Mouse (Mus musculus) CH12.LX (cell line): ENCODE measurements around the gene Lmna. TPM values are rescaled to one million over a fixed set of nuclear protein-coding genes. Genes with fewer than 3 reads are reported as not detected.

ENCODE experiments used
- DNase-seq: peaks from one replicate; pipeline ENCODE4 v3.0.0-alpha.2; 2013; ENCODE audit errors: extremely low read depth
- H3K27ac ChIP-seq: 2 replicates; pipeline ENCODE4 v1.5.1; 2012; ENCODE audit warnings: low read depth, mild to moderate bottlenecking, control low read depth, moderate library complexity; ENCODE audit not compliant: insufficient read depth
- H3K27me3 ChIP-seq: replicated peaks from 2 replicates; pipeline ENCODE3; 2012; ENCODE audit warnings: inconsistent platforms
- H3K36me3 ChIP-seq, 2 experiments: replicated peaks in 1 of 2; 2 replicates each; pipeline versions ENCODE3 to v1.6.1; 2012; ENCODE audit warnings: inconsistent platforms in 1 of 2, low read length in 1 of 2, mild to moderate bottlenecking in 1 of 2, mixed read lengths in 1 of 2, moderate library complexity in 1 of 2; ENCODE audit not compliant: control insufficient read depth in 1 of 2, insufficient read depth in 1 of 2
- H3K4me1 ChIP-seq, 2 experiments: 2 replicates each; pipeline ENCODE4 v1.6.1; 2012; ENCODE audit warnings: inconsistent platforms in 1 of 2, moderate library complexity in 1 of 2; ENCODE audit not compliant: insufficient read depth in 2 of 2, control insufficient read depth in 1 of 2
- H3K4me2 ChIP-seq: 2 replicates; pipeline ENCODE4 v1.6.1; 2012; ENCODE audit warnings: low read depth, mild to moderate bottlenecking, control low read depth; ENCODE audit not compliant: poor library complexity, insufficient read depth, severe bottlenecking
- H3K4me3 ChIP-seq, 3 experiments: fragments of 150-350 bp in 1 of 3; sonication (generic) in 1 of 3; replicated peaks in 1 of 3; 2 replicates each; pipeline versions ENCODE3 to v1.5.1; 2011 to 2012; ENCODE audit warnings: low read depth in 2 of 3, low read length in 2 of 3, mild to moderate bottlenecking in 2 of 3, moderate library complexity in 2 of 3, control low read depth in 1 of 3, improper control_type of control experiment in 1 of 3, inconsistent platforms in 1 of 3, mixed read lengths in 1 of 3; ENCODE audit not compliant: poor library complexity in 1 of 3
- H3K79me2 ChIP-seq: replicated peaks from 2 replicates; pipeline ENCODE4 v1.6.1; 2012; ENCODE audit warnings: mild to moderate bottlenecking, moderate library complexity; ENCODE audit not compliant: control insufficient read depth, poor library complexity, insufficient read depth, severe bottlenecking; ENCODE audit errors: extremely low read depth
- H3K9ac ChIP-seq: 2 replicates; pipeline ENCODE4 v1.6.1; 2012; ENCODE audit warnings: low read depth, mild to moderate bottlenecking, control low read depth, moderate library complexity; ENCODE audit not compliant: insufficient read depth
- H3K9me3 ChIP-seq: replicated peaks from 2 replicates; pipeline ENCODE3; 2012; ENCODE audit warnings: low read length, inconsistent platforms, mixed read lengths
- BHLHE40 ChIP-seq: IDR thresholded peaks from 2 replicates; pipeline ENCODE4 v1.6.1; 2011; ENCODE audit warnings: mild to moderate bottlenecking, low read depth, low read length, improper control_type of control experiment
- CHD1 ChIP-seq: IDR thresholded peaks from 2 replicates; pipeline ENCODE4 v1.6.1; 2012; ENCODE audit warnings: low read depth, low read length, improper control_type of control experiment, inconsistent platforms
- CHD2 ChIP-seq: IDR thresholded peaks from 2 replicates; pipeline ENCODE4 v1.6.1; 2011; ENCODE audit warnings: low read length, improper control_type of control experiment
- CTCF ChIP-seq, 2 experiments: IDR thresholded peaks in 1 of 2; conservative IDR thresholded peaks in 1 of 2; 2 replicates each; pipeline ENCODE4 v1.5.1; 2011 to 2012; ENCODE audit warnings: low read depth in 2 of 2, low read length in 2 of 2, improper control_type of control experiment in 1 of 2, inconsistent platforms in 1 of 2, mild to moderate bottlenecking in 1 of 2, moderate library complexity in 1 of 2
- E2F4 ChIP-seq: IDR thresholded peaks from 2 replicates; pipeline ENCODE4 v1.6.1; 2011; ENCODE audit warnings: low read depth, low read length, improper control_type of control experiment; ENCODE audit not compliant: insufficient replicate concordance
- ELF1 ChIP-seq: IDR thresholded peaks from 2 replicates; pipeline ENCODE4 v1.6.1; 2014; ENCODE audit warnings: low read depth, mild to moderate bottlenecking, inconsistent platforms, low read length, improper control_type of control experiment
- ETS1 ChIP-seq: conservative IDR thresholded peaks from 2 replicates; pipeline ENCODE4 v1.6.1; 2012; ENCODE audit warnings: low read depth, mild to moderate bottlenecking, inconsistent platforms, low read length, improper control_type of control experiment, moderate library complexity
- GABPA ChIP-seq: IDR thresholded peaks from 2 replicates; pipeline ENCODE4 v1.6.1; 2012; ENCODE audit warnings: low read depth, low read length, improper control_type of control experiment, inconsistent platforms; ENCODE audit not compliant: insufficient replicate concordance
- JUND ChIP-seq: conservative IDR thresholded peaks from 2 replicates; pipeline ENCODE4 v1.6.1; 2011; ENCODE audit warnings: low read depth, low read length, improper control_type of control experiment
- MAZ ChIP-seq: IDR thresholded peaks from 2 replicates; pipeline ENCODE4 v1.6.1; 2012; ENCODE audit warnings: low read depth, mild to moderate bottlenecking, inconsistent platforms, low read length, improper control_type of control experiment, moderate library complexity
- PAX5 ChIP-seq: IDR thresholded peaks from 2 replicates; pipeline ENCODE4 v1.6.1; 2012; ENCODE audit warnings: low read length, inconsistent platforms, mixed read lengths
- POLR2A ChIP-seq: IDR thresholded peaks from 2 replicates; pipeline ENCODE4 v1.6.1; 2011; ENCODE audit warnings: low read depth, mild to moderate bottlenecking, improper control_type of control experiment, low read length
- POLR2AphosphoS2 ChIP-seq: IDR thresholded peaks from 2 replicates; pipeline ENCODE4 v1.6.1; 2011; ENCODE audit warnings: low read depth, low read length, improper control_type of control experiment
- SIN3A ChIP-seq: IDR thresholded peaks from 2 replicates; pipeline ENCODE4 v1.6.1; 2012; ENCODE audit warnings: low read length, improper control_type of control experiment, inconsistent platforms
- USF1 ChIP-seq: IDR thresholded peaks from 2 replicates; pipeline ENCODE4 v1.6.1; 2014; ENCODE audit warnings: low read depth, mild to moderate bottlenecking, inconsistent platforms, low read length, improper control_type of control experiment
- ZC3H11A ChIP-seq: IDR thresholded peaks from 2 replicates; pipeline ENCODE4 v1.6.1; 2012; ENCODE audit warnings: low read depth, mild to moderate bottlenecking, inconsistent platforms, low read length, improper control_type of control experiment
- ZKSCAN1 ChIP-seq: IDR thresholded peaks from 2 replicates; pipeline ENCODE4 v1.6.1; 2012; ENCODE audit warnings: low read depth, inconsistent platforms, low read length, improper control_type of control experiment, borderline replicate concordance
- dilution Hi-C: fragments of 300-500 bp; cut with MboI; formaldehyde crosslinking; loops from 2 replicates; pipeline ENCODE4 v1.14.3; 2020; ENCODE audit warnings: low sequenced_read_pairs; ENCODE audit not compliant: extremely low pct_unique_long_range_greater_than_20kb, extremely low pct_ligation_motif_present
- in situ Hi-C: fragments of 300-500 bp; cut with MboI; formaldehyde crosslinking; loops from 3 replicates; pipeline ENCODE4 v1.14.3; 2019; ENCODE audit warnings: low sequenced_read_pairs, low pct_ligation_motif_present, low pct_unique_long_range_greater_than_20kb, mixed read lengths
- polyA plus RNA-seq: library from polyadenylated mRNA; unstranded; fragments of >175 nt; gene quantifications from 2 replicates; pipeline ENCODE4 v1.2.1, GENCODE M21; 2012; ENCODE audit warnings: low read depth; ENCODE audit not compliant: insufficient read length
- total RNA-seq, 2 experiments: library from RNA; depleted of rRNA; stranded (reverse); fragments of 300-350 nt in 1 of 2; fragments of >200 nt in 1 of 2; gene quantifications; 2 replicates each; pipeline ENCODE4 v1.2.3; 2012 to 2014

The Lmna gene
- total and polyA plus RNA-seq, 3 experiments: 16.1 to 67.7 (median 17.2) TPM

DNA sequence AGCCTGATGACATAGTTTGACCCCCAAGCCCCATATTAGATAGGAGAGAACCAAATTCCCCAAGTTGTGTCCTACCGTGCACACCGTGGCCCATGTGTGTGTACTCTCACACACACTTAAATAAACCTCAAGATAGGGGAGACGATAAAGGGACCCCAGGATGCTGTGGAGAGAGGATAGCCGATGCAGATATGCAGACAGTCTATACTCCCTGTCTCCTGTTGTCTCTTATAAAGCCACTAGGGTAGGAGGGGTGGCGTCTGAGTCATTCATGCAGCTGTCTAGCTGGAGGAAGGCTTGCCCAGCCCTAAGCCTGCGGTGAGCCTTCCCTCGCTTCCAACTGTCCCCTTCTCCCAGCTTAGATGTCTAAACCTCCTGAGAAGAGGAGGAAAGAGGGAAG, 9.7 kb downstream of the Lmna start:
- Histone ChIP-seq H3K9me3 (no peaks in the 10 kb centered on the region), H3K4me1 (peaks cover 11 to 47% of the 10 kb centered on the region in 2 experiments), H3K27me3 (peaks cover 10% of the 10 kb centered on the region)
- dilution Hi-C loops: no loop called here
- no peak for TF ChIP-seq MAZ
- TF ChIP-seq, all 38 proteins: peak for 0
- Histone ChIP-seq H3K27ac (no peak overlapping the region), H3K4me3 (no peak overlapping the region), H3K4me2 (no peak overlapping the region), H3K9ac (no peak overlapping the region), H3K36me3 (peaks cover 0 to 12% of the 10 kb centered on the region in 2 experiments), H3K79me2 (no peaks in the 10 kb centered on the region; the same call in 1 of the 2 replicates)
- no peak for DNase-seq
- in situ Hi-C loops: no loop called here

GRCm38 (mm10) chr3:88499580-88499979, 10.2 kb downstream of the Lmna start:
- no peaks in the 10 kb centered on the region for H3K9me3 ChIP-seq
- in situ Hi-C loops: no loop called here
- TF ChIP-seq BHLHE40 (no peak), JUND (no peak), ZKSCAN1 (no peak), USF1 (no peak), CHD2 (no peak), CHD1 (no peak), ZC3H11A (no peak), CTCF (conservative IDR thresholded peaks at IDR 0.05 in 1 of 2, IDR thresholded peaks at IDR 0.05 in 1 of 2; ENCODE audit: low read depth in 2 of 2, low read length in 2 of 2) (no peak), GABPA (no peak), MAZ (no peak), ETS1 (no peak), SIN3A (no peak)
- TF ChIP-seq, all 38 proteins: peak for 0
- Histone ChIP-seq H3K79me2 (no peaks in the 10 kb centered on the region; the same call in 1 of the 2 replicates), H3K36me3 (peaks cover 0 to 12% of the 10 kb centered on the region in 2 experiments), H3K27ac (no peak overlapping the region), H3K27me3 (peaks cover 10% of the 10 kb centered on the region), H3K9ac (no peak overlapping the region), H3K4me2 (no peak overlapping the region), H3K4me3 (no peak overlapping the region), H3K4me1 (peaks cover 16 to 49% of the 10 kb centered on the region in 2 experiments)
- dilution Hi-C loops: no loop called here
- DNase-seq: no peak

DNA sequence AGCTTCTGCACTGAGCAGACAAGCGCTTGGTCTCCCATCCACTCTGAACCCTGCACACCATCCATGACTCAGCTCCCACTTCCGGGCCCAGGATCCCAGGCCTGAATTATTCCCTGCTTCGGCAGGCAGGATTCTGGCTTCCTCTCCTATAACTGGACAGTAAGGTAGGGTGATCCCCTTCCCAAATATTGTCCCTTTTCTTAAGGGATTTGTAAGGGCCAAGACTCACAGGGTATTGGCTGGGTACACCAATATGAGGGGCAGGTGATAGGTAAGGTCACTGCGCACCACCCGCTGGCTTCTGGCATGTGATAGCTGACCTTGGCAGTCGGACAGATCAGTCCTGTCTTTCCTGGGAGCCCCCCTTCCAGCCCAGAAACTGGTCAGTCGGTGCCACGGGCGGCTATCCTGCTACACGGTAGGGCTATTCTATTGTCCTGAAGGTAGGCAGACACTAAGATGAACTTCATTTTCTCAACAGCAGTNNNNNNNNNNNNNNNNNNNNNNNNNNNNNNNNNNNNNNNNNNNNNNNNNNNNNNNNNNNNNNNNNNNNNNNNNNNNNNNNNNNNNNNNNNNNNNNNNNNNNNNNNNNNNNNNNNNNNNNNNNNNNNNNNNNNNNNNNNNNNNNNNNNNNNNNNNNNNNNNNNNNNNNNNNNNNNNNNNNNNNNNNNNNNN, 13.9 kb downstream of the Lmna start:
- Histone ChIP-seq H3K4me1 (peaks cover 17 to 43% of the 10 kb centered on the region in 2 experiments), H3K79me2 (no peaks in the 10 kb centered on the region), H3K4me3 (no peak overlapping the region), H3K27me3 (no peaks in the 10 kb centered on the region), H3K36me3 (peaks cover 0 to 12% of the 10 kb centered on the region in 2 experiments), H3K9me3 (no peaks in the 10 kb centered on the region), H3K27ac (no peak overlapping the region), H3K4me2 (no peak overlapping the region), H3K9ac (no peak overlapping the region)
- dilution Hi-C loops (no loop called here), in situ Hi-C loops (no loop called here)
- DNase-seq: no peak
- TF ChIP-seq PAX5 (no peak), ELF1 (no peak), POLR2AphosphoS2 (no peak), CTCF (conservative IDR thresholded peaks at IDR 0.05 in 1 of 2, IDR thresholded peaks at IDR 0.05 in 1 of 2; ENCODE audit: low read depth in 2 of 2, low read length in 2 of 2) (no peak), POLR2A (no peak), E2F4 (no peak), SIN3A (no peak)
